Mouse (Mus musculus) erythroblast, adult 5-6 weeks (primary cell): ENCODE measurements around the gene Fam83d. TPM values are rescaled to one million over a fixed set of nuclear protein-coding genes. Genes with fewer than 3 reads are reported as not detected.

Experiments used
- ATAC-seq: replicated peaks from 2 replicates; pipeline ENCODE4 v1.8.0; 2016; ENCODE audit warnings: moderate number of reproducible peaks, mild to moderate bottlenecking, moderate TSS enrichment, inconsistent platforms; ENCODE audit not compliant: poor library complexity, low FRiP score, severe bottlenecking
- total RNA-seq, 2 experiments: library from RNA; stranded (forward) in 1 of 2; stranded (reverse) in 1 of 2; fragments of 150-400 nt in 1 of 2; fragments of 200-764, 138-1000 nt in 1 of 2; gene quantifications; 2 replicates each; pipeline versions ENCODE4 v1.2.3 to v1.2.4; 2015 to 2017; ENCODE audit warnings: low replicate concordance in 2 of 2

Fam83d gene
- total RNA-seq, 2 experiments from 2014 or later = 0.96 to 4.5 TPM

DNA sequence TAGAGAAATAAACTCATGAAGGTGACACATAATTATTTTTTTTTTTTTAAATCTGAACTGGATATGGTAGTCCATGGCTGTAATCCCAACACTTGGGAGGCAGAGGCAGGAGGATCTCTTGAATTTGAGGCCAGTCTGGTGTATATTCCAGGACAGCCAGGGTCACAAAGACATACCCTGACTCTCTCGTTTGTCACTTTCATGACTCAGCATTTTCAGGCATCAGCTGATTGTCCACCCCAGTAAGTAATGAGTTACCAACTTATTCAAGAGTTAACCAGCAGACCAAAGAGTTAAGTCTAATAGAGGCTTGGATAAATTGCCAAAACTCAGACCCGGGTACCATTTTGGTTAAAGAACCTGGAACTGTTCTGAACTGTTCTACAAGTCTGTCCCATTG, 28.0 kb downstream of the Fam83d start:
- ATAC-seq = no peak

DNA sequence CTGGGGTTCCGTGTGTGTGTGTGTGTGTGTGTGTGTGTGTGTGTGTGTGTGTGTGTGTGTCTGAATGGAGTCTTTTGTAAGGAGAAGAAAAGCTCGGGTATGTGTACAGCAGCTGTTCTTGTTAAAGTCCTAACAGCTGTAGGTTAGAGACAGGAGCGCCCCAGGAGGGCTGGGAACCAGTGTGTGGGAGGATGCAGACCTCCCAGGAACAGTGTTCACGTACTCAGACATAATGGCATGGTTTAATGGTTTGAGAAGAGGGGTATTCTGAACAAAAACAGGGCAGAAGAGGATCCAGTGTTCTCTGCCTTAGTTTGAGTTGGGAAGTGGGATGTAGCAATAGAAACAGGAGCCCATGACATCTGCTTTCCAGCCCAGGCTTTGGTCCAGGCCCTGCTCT, 31.4 kb downstream of the Fam83d start:
- ATAC-seq = no peak

DNA sequence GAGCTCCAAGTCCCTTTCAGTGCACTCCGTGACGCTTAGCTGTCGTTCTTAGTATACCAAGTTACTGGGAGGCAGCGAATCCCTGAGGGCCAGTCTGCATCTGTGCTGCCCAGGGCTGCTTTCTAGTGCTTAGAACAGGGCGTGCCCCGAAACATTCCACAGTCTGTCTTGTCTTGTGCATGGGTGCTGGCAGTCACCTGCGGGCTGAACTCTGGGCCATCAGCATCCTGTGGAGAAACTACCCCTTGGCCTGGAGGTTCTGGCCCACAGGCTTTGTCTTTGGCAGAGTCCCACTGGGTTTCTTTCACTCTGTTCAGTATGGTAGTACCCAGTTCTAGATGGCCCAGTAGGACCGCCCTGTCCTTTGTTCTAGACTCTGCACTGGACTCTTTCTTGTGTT, 32.9 kb downstream of the Fam83d start:
- ATAC-seq = no peak

DNA sequence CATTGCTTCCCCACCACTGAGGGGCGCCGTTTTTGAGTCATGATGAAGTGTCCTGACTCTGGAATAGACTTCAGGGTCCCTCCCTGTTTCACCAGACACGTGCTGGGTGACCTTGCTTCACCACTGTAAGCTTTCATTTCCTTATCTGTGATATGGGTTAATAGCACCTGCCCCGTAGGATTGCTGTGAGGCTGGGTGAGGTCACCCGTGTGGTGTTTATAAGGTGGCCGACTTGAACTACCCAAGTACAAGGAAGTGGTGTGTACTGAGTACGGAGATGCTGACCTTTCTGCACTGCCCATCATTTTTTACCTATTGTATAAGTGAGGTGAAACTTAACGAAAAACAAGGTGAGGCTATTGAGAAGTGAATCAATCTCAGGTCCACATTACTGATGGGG, 35.7 kb downstream of the Fam83d start:
- no peak for ATAC-seq

DNA sequence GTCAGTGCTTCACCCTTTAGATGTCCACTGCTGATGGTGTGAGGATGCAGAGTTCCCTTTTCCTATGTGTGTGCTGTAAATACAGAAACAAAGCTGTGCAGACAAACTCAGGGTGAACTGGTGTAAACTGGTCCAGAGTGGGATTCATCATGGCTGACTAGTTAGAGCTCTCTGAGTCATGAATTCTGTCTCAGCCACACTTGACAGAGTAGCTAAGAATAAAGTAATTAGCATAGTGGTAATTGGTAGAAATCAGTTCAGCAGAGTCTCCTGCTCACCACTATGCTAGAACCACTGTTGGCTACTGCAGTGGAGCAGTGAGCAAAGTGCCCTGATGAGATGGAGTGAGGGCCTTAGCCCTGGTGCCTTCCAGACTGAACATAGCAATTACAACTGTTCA, 47.8 kb downstream of the Fam83d start:
- ATAC-seq = no peak

DNA sequence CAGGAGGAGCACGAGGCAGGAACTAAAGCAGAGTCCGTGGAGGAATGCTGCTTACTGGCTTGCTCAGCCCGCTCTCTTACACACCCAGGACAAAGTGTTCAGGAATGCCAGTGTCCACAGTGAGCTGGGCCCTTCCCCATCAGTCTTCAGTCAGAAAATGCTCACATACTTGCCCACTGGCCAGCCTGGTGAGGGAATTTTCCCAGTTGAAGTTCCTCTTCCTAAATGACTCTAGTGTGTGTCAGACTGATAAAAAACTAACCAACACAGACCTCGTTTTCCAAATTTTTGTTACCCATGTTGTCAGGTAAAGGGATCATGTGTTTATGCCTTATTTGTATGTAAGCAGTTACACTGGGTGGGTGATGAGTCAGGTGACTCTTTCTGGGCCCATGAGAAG, 48.3 kb downstream of the Fam83d start:
- ATAC-seq = no peak

DNA sequence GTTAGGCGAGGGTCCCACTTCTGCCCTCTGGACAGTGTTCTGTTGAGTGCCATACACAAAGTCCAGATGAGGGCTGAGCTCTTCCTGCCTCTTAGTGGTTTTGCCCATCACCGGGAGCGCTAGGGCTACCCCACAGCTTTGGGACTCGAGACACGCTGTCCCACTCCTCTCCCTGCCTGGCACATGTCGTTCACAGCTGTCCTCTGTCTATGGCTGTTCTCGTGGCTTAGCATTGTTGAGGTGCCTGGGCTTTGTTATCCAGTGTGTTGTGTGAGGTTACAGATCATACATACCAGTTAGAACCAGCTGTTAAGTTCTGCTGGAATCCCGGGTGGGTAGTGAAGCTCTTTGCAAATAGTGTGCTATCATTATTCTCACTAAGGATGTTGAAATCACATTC, 49.8 kb downstream of the Fam83d start:
- ATAC-seq = no peak

DNA sequence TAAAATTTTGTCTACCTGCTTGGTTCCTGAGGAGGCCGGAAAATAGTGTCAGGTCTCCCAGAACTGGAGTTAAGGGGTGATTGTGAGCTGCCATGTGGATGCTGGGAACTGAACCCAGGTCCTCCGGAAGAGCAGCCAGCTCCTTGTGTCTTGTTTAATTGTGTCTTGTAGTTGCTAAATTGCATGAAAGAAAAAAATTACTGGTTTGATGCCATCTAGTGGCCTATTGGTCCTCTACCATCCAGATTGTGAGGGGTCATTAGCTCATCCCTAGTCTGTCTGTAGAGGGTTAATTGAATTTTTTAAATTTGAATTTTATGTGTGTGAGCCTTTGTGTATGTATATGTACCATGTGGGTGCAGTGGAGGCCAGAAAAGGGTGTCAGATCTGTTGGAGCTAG, 60.2 kb downstream of the Fam83d start:
- ATAC-seq = no peak

DNA sequence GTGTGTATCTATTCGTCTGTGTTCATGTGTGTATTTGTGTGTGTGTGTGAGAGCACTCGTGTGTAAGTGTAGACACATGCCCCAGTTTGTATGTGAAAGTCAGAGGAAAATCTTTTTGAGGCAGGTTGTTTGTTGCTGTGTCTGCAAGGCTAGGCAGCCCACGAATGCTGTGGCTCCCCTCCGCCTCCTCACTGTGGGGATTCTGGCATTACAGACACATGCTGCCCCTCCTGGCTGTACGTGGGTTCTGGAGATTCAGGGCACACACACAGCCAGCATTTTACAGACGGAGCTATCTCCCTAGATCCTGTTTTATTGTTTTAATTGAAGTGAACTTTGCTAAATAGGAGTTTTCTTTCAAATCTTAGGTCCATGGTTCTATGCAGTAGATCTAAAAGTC, 61.9 kb downstream of the Fam83d start:
- ATAC-seq = no peak

DNA sequence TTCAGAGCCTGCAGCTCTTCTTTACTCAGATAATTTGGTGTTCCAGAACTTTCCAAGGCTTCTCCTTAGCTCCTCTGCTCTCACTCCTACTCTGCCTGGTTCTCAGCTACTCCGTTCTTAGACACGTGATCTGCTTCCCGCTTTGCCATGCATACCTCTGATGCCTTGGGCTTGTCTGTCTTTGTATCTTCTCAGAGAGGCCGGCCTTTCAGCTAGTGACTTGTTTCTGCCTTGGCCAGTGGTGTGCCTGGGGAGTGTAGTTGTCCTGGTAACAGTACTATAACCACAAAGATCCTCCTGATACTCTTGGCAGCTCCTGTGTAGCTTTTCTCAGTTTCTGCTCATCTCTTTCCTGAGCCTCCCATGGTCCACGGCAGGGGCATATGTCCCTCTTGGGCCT, 65.3 kb downstream of the Fam83d start:
- ATAC-seq = no peak

DNA sequence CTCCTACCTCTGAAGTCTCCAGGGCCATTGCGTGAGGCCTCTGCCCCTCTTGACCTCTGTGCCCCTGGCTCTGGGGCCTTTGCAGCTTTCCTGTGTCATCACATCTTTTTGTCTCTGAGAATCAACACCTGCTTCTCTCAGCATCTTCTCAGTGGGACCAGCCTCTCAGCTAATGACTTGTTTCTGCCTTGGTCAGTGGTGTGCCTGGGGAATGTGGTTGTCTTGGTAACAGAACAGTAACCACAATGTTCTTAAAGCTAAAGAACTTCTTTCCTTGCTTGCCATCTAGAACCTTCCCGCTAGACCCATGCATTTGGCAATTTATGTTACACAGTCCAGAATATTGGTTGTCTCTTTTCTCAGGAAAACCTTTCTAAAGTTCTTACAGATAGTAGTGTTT, 65.8 kb downstream of the Fam83d start:
- ATAC-seq = no peak

Other genes with a start within 250 kb of the Fam83d start
- gene Slc32a1, start 157.3 kb upstream of the Fam83d start, total RNA-seq (2015; ENCODE audit: low replicate concordance) = not detected in 2 replicates
- not detected in 2 replicates for gene Slc32a1, start 157.3 kb upstream of the Fam83d start, total RNA-seq (2017; ENCODE audit: low replicate concordance)
- 3.1 and 6.5 TPM in 2 replicates for gene Actr5, start 143.2 kb upstream of the Fam83d start, total RNA-seq (2015; ENCODE audit: low replicate concordance)
- 4.0 and 7.4 TPM in 2 replicates for gene Actr5, start 143.2 kb upstream of the Fam83d start, total RNA-seq (2017; ENCODE audit: low replicate concordance)
- not detected in 2 replicates for gene Ppp1r16b, start 102.7 kb upstream of the Fam83d start, total RNA-seq (2015; ENCODE audit: low replicate concordance)
- 0.14 TPM in 1 of 2 replicates, not detected in the other for gene Ppp1r16b, start 102.7 kb upstream of the Fam83d start, total RNA-seq (2017; ENCODE audit: low replicate concordance)
- gene Dhx35, start 26.7 kb downstream of the Fam83d start, total RNA-seq (2015; ENCODE audit: low replicate concordance) = 3.6 and 5.0 TPM in 2 replicates
- gene Dhx35, start 26.7 kb downstream of the Fam83d start, total RNA-seq (2017; ENCODE audit: low replicate concordance) = 1.9 and 2.8 TPM in 2 replicates